Mouse (Mus musculus) intestine, postnatal 0 days (tissue): ENCODE measurements around the gene Pdzd2. TPM values are rescaled to one million over a fixed set of nuclear protein-coding genes. Genes with fewer than 3 reads are reported as not detected.
A peak's percentile ranks its signal among the peaks of the same experiment; 100 is the strongest.

Source experiments
- ATAC-seq: fragments of 200-750 bp; cut with Nextera tagmentation; 2 replicates; pipeline ENCODE4 v1.8.0; 2017; ENCODE audit warnings: mild to moderate bottlenecking, moderate TSS enrichment, moderate library complexity
- H3K27ac ChIP-seq: fragments of 300-500 bp; sonication (generic); 2 replicates; pipeline ENCODE4 v1.5.1; 2014; ENCODE audit warnings: mild to moderate bottlenecking, low read depth, low read length, moderate library complexity
- H3K27me3 ChIP-seq: fragments of 300-500 bp; sonication (generic); replicated peaks from 2 replicates; pipeline ENCODE4 v1.6.1; 2014; ENCODE audit warnings: low read length, mixed read lengths; ENCODE audit not compliant: control insufficient read depth, insufficient read depth
- H3K36me3 ChIP-seq: fragments of 300-500 bp; sonication (generic); 2 replicates; pipeline ENCODE4 v1.6.1; 2014; ENCODE audit warnings: mild to moderate bottlenecking, moderate library complexity; ENCODE audit not compliant: control insufficient read depth, insufficient read depth
- H3K4me1 ChIP-seq: fragments of 300-500 bp; sonication (generic); replicated peaks from 2 replicates; pipeline ENCODE4 v1.6.1; 2014; ENCODE audit warnings: antibody characterized with exemption, low read length, mixed read lengths; ENCODE audit not compliant: control insufficient read depth, insufficient read depth
- H3K4me2 ChIP-seq: fragments of 300-500 bp; sonication (generic); replicated peaks from 2 replicates; pipeline ENCODE4 v1.6.1; 2014; ENCODE audit warnings: low read depth, mild to moderate bottlenecking, moderate library complexity
- H3K4me3 ChIP-seq: fragments of 300-500 bp; sonication (generic); 2 replicates; pipeline ENCODE4 v1.5.1; 2014; ENCODE audit warnings: low read depth, low read length
- H3K9ac ChIP-seq: fragments of 300-500 bp; sonication (generic); 2 replicates; pipeline ENCODE4 v1.6.1; 2014; ENCODE audit warnings: mild to moderate bottlenecking, low read depth, low read length
- H3K9me3 ChIP-seq: fragments of 300-500 bp; sonication (generic); 2 replicates; pipeline ENCODE4 v1.6.1; 2016; ENCODE audit warnings: mixed run types; ENCODE audit not compliant: control insufficient read depth
- CTCF ChIP-seq: sonication (generic); IDR thresholded peaks from 2 replicates; pipeline ENCODE4 v1.5.1; 2016; ENCODE audit warnings: low read depth, mild to moderate bottlenecking, control low read depth, antibody characterized with exemption, moderate library complexity
- WGBS: fragments of 180-500 bp; shearing (Covaris S2); extraction: QIAGEN DNeasy Blood & Tissue Kit; methylation state at CpG from one replicate; pipeline ENCODE4 v1.1.7; 2014; 5-methylcytosine and 5-hydroxymethylcytosine counted together
- polyA plus RNA-seq: library from polyadenylated mRNA; unstranded; fragments of >200 nt; fragmentation: Nextera tagmentation; extraction: Ambion mirVana; gene quantifications from 2 replicates; pipeline ENCODE4 v1.2.1, GENCODE M21; 2015

Gene Pdzd2
- polyA plus RNA-seq, 1 experiment from 2014 or later, result 10.1 TPM

DNA sequence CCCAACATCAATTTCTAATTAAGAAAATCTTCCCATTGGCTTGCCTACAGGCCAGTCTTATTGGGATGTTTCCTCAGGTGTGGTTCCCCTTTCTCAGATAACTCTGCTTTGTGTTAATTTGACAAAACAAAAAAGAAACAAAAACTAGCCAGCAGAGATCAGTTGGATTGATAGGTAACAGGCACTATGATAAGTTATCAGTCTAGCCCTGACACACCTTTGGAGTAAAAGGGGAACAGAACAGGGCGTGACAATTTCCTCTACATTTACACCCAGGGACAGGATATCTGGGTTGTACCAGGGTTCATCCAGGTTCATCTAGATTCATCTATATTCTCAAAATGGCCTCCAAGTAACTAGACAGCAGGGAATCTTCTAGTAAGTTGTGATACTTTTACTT, 18.0 kb upstream of the Pdzd2 start:
- H3K27ac ChIP-seq, result no peak overlapping the region
- H3K4me1 ChIP-seq, result no peaks in the 10 kb centered on the region
- H3K9ac ChIP-seq, result no peak overlapping the region
- no peak for ATAC-seq
- 69% methylated on average over 1 of the region's 1 CpGs for WGBS
- H3K4me3 ChIP-seq, result no peak overlapping the region
- H3K4me2 ChIP-seq, result no peak overlapping the region
- TF ChIP-seq CTCF, result no peak
- no peaks in the 10 kb centered on the region for H3K9me3 ChIP-seq
- H3K36me3 ChIP-seq, result no peaks in the 10 kb centered on the region
- H3K27me3 ChIP-seq, result peaks cover 42% of the 10 kb centered on the region

DNA sequence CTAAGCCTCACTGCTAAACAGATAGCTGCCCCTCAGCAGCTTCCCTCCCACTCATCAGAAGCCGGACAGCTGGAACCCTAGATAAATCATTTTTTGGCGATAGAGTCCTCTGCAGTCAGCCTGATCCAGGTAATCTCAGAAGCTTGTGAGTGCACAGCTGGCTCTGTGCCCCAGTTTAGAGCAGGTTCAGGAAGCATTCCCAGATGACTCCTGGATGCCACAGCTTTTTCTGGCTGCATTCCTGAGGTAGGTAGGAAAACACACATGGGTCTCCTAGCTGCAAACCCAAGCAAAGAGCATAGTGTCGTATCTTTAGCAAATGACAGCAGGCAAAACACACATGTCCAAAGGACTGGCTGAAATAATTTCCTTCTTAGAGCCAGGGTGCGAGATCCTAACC, 13.5 kb upstream of the Pdzd2 start:
- Histone ChIP-seq H3K9ac (no peak overlapping the region), H3K27me3 (peaks cover 57% of the 10 kb centered on the region), H3K4me2 (no peak overlapping the region), H3K36me3 (no peaks in the 10 kb centered on the region), H3K4me3 (no peak overlapping the region), H3K9me3 (no peaks in the 10 kb centered on the region), H3K4me1 (0 out of 2 replicates have a peak, but pooled peaks cover 3% of the 10 kb centered on the region), H3K27ac (no peak overlapping the region)
- WGBS, result 32% methylated on average over 4 of the region's 4 CpGs
- TF ChIP-seq CTCF, result no peak
- no peak for ATAC-seq

DNA sequence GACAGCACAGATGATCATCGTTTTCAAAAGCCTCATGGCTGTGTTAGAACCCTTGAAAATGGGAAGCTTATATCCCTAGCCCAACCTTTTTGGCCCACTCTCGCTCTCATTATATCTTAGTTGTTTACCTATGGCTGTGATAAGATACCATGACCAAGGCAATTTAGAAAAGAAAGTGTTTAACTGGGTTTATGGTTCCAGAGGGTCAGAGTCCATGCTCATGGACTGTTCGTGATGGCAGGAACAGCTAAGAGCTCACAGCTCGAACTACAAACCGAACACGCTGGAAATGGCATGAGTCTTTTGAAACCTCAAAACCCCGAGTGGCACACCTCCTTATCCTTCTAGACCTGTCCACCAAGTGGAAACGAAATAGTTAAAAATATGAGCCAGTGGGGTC, 11.2 kb upstream of the Pdzd2 start:
- H3K4me3 ChIP-seq, result no peak overlapping the region
- no peaks in the 10 kb centered on the region for H3K36me3 ChIP-seq
- peaks cover 9% of the 10 kb centered on the region; the same call in 1 of the 2 replicates for H3K9me3 ChIP-seq
- H3K9ac ChIP-seq, result no peak overlapping the region
- no peak overlapping the region for H3K27ac ChIP-seq
- peaks cover 70% of the 10 kb centered on the region for H3K27me3 ChIP-seq
- peak; percentile 73; the same call in 1 of the 2 replicates for ATAC-seq
- 50% methylated on average over 8 of the region's 8 CpGs for WGBS
- no peak for TF ChIP-seq CTCF
- no peak overlapping the region for H3K4me2 ChIP-seq
- 0 out of 2 replicates have a peak, but pooled peaks cover 3% of the 10 kb centered on the region for H3K4me1 ChIP-seq

DNA sequence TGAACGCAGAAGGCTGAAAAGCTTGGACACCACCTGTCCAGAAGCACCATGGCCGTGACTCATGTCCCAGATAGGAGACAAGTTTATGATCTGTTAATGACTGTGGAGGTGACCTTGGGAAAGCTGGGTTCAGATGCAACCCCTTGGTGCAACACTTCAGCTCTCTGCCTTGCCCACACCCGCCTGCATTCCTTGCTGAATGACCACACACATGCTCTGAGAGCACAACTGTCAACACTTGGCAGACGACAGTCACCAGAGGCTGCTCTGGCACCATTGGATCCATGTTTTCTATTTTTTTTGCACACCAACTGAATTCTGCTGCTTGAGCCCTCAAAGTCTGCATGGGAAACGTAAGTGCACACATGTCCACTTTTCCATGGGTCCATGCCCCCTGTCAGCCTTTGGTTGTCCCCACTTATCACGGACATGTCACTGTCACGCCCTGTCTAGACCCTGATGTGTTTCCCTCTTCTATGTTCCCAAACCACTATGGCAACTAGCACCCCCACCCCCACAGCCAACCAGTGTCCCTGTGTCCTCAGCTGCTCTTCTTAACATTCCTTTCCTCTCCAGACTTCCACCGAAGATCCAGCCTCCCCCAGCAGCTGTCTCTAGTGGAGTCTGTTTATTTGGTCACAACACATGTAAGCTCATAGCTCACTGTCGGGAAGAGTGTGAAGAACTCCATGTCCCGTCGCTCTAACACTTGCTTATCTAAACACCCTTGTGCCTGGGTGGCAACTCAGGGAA, 10.0 kb upstream of the Pdzd2 start:
- Histone ChIP-seq H3K9ac (no peak overlapping the region), H3K36me3 (no peaks in the 10 kb centered on the region), H3K4me2 (no peak overlapping the region), H3K9me3 (peaks cover 9% of the 10 kb centered on the region; the same call in 1 of the 2 replicates), H3K27ac (no peak overlapping the region), H3K4me1 (0 out of 2 replicates have a peak, but pooled peaks cover 3% of the 10 kb centered on the region), H3K4me3 (no peak overlapping the region), H3K27me3 (peaks cover 72% of the 10 kb centered on the region)
- no peak for ATAC-seq
- WGBS, result 57% methylated on average over 11 of the region's 11 CpGs
- TF ChIP-seq CTCF, result no peak

DNA sequence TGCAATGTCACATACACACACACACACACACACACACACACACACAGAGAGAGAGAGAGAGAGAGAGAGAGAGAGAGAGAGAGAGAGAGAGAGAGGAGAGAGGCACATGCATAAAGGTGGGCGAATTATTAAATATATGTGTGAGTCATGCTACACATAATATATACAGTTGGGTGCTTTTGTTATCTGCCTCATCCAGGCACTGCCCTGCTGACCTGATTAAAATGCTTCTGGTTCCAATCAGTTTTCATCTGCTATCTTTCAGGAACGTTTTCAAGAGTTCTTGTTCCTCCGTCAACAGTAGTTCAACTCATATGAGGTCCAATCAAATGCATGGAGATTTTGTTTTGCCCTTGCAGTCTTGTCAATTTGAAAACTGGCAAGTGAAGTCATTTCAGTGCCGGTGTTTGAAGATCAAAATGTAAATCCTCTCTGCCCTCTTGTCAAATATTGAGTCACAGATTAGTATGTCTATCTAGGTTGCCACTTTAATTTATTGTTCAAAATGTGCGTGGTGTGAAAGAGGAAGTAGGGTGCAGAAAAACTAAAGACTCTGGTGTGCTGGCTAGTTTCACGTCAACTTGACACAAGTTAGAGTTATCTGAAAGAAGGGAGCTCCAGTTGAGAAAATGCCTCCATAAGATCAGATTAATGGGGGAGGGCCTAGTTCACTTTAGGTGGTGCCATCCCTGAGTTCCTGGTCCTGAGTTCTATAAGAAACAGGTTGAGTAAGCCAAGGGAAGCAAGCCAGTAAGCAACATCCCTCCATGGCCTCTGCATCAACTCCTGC, 2.6 kb upstream of the Pdzd2 start:
- TF ChIP-seq CTCF, result no peak

More for the DNA sequence above, 2.6 kb upstream of the Pdzd2 start:
- Histone ChIP-seq H3K36me3 (no peaks in the 10 kb centered on the region), H3K9ac (no peak overlapping the region), H3K4me2 (no peak overlapping the region), H3K4me1 (peaks cover 7% of the 10 kb centered on the region; the same call in 1 of the 2 replicates), H3K4me3 (no peak overlapping the region), H3K27me3 (peaks cover 70% of the 10 kb centered on the region), H3K9me3 (peaks cover 9% of the 10 kb centered on the region; the same call in 1 of the 2 replicates), H3K27ac (no peak overlapping the region)
- ATAC-seq, result no peak
- WGBS, result 62% methylated on average over 6 of the region's 6 CpGs
